Mouse (Mus musculus) hindbrain, embryonic 16.5 days (tissue): ENCODE data around the gene Myh7. TPM values are rescaled to one million over a fixed set of nuclear protein-coding genes. Genes with fewer than 3 reads are reported as not detected.

Experiments
- ATAC-seq: fragments of 200-750 bp; cut with Nextera tagmentation; 2 replicates; pipeline ENCODE4 v1.8.0; 2017; ENCODE audit warnings: moderate TSS enrichment, moderate library complexity
- H3K27ac ChIP-seq: fragments of 300-500 bp; sonication (generic); 2 replicates; pipeline ENCODE4 v1.5.1; 2014; ENCODE audit warnings: low read depth, mild to moderate bottlenecking, control low read depth, low read length, moderate library complexity
- H3K27me3 ChIP-seq: fragments of 300-500 bp; sonication (generic); replicated peaks from 2 replicates; pipeline ENCODE4 v1.6.1; 2014; ENCODE audit warnings: low read length; ENCODE audit not compliant: control insufficient read depth, insufficient read depth
- H3K36me3 ChIP-seq: fragments of 300-500 bp; sonication (generic); 2 replicates; pipeline ENCODE4 v1.6.1; 2014; ENCODE audit warnings: mild to moderate bottlenecking, low read length, moderate library complexity, mixed read lengths; ENCODE audit not compliant: control insufficient read depth, insufficient read depth
- H3K4me1 ChIP-seq: fragments of 300-500 bp; sonication (generic); 2 replicates; pipeline ENCODE4 v1.6.1; 2014; ENCODE audit warnings: low read depth, low read length; ENCODE audit not compliant: control insufficient read depth, insufficient read depth
- H3K4me2 ChIP-seq: fragments of 300-500 bp; sonication (generic); 2 replicates; pipeline ENCODE4 v1.6.1; 2014; ENCODE audit warnings: mild to moderate bottlenecking, low read length, control low read depth, moderate library complexity
- H3K4me3 ChIP-seq: fragments of 300-500 bp; sonication (generic); 2 replicates; pipeline ENCODE4 v1.5.1; 2014; ENCODE audit warnings: mild to moderate bottlenecking, low read length, control low read depth, moderate library complexity
- H3K9ac ChIP-seq: fragments of 300-500 bp; sonication (generic); 2 replicates; pipeline ENCODE4 v1.6.1; 2014; ENCODE audit warnings: low read depth, mild to moderate bottlenecking, control low read depth, low read length, moderate library complexity
- H3K9me3 ChIP-seq: fragments of 300-500 bp; sonication (generic); 2 replicates; pipeline ENCODE4 v1.6.1; 2014; ENCODE audit warnings: mild to moderate bottlenecking, low read length, moderate library complexity; ENCODE audit not compliant: control insufficient read depth
- WGBS: fragments of 180-500 bp; shearing (Covaris S2); extraction: QIAGEN DNeasy Blood & Tissue Kit; methylation state at CpG from one replicate; pipeline ENCODE4 v1.1.7; 2014; 5-methylcytosine and 5-hydroxymethylcytosine counted together
- polyA plus RNA-seq: library from polyadenylated mRNA; unstranded; fragments of >200 nt; fragmentation: Nextera tagmentation; extraction: Ambion mirVana; gene quantifications from 2 replicates; pipeline ENCODE4 v1.2.1, GENCODE M21; 2015

Myh7 gene
- polyA plus RNA-seq, 1 experiment from 2014 or later = 8.5 TPM

GRCm38 (mm10) chr14:55024236-55024635 is 29.8 kb upstream of the Myh7 start:
- peaks cover 19% of the 10 kb centered on the region for H3K36me3 ChIP-seq
- no peak overlapping the region for H3K9ac ChIP-seq
- no peaks in the 10 kb centered on the region for H3K9me3 ChIP-seq
- no peak overlapping the region for H3K27ac ChIP-seq
- 60% methylated on average over 7 of the region's 7 CpGs for WGBS
- ATAC-seq = peak; percentile 15; the same call in 1 of the 2 replicates
- H3K4me1 ChIP-seq = peaks cover 19% of the 10 kb centered on the region
- H3K4me3 ChIP-seq = no peak overlapping the region
- no peaks in the 10 kb centered on the region for H3K27me3 ChIP-seq
- no peak overlapping the region for H3K4me2 ChIP-seq

- 94% methylated on average over 15 of the region's 15 CpGs for whole genome bisulfite sequencing
- ATAC-seq = no peak
- peaks cover 19% of the 10 kb centered on the region for H3K36me3 ChIP-seq
Measured at GRCm38 (mm10) chr14:55023011-55023410, 28.6 kb upstream of the Myh7 start.

GRCm38 (mm10) chr14:55020394-55020793 is 26.0 kb upstream of the Myh7 start:
- WGBS = 33% methylated on average over 9 of the region's 9 CpGs

More at GRCm38 (mm10) chr14:55023011-55023410, 28.6 kb upstream of the Myh7 start:
- H3K4me2 ChIP-seq = no peak overlapping the region
- H3K4me1 ChIP-seq = peaks cover 7% of the 10 kb centered on the region; the same call in 1 of the 2 replicates
- H3K27ac ChIP-seq = no peak overlapping the region
- no peak overlapping the region for H3K9ac ChIP-seq
- H3K27me3 ChIP-seq = no peaks in the 10 kb centered on the region
- no peak overlapping the region for H3K4me3 ChIP-seq
- no peaks in the 10 kb centered on the region for H3K9me3 ChIP-seq

GRCm38 (mm10) chr14:55016876-55017275 is 22.4 kb upstream of the Myh7 start:
- Histone ChIP-seq H3K36me3 (peaks cover 4% of the 10 kb centered on the region), H3K9me3 (no peaks in the 10 kb centered on the region), H3K9ac (no peak overlapping the region), H3K4me1 (peaks cover 2% of the 10 kb centered on the region; the same call in 1 of the 2 replicates), H3K4me3 (no peak overlapping the region), H3K27ac (no peak overlapping the region), H3K4me2 (no peak overlapping the region), H3K27me3 (no peaks in the 10 kb centered on the region)
- ATAC-seq = no peak
- WGBS = 91% methylated on average over 16 of the region's 16 CpGs

More at GRCm38 (mm10) chr14:55020394-55020793, 26.0 kb upstream of the Myh7 start:
- H3K27ac ChIP-seq = no peak overlapping the region
- H3K4me1 ChIP-seq = peaks cover 2% of the 10 kb centered on the region; the same call in 1 of the 2 replicates
- H3K4me2 ChIP-seq = no peak overlapping the region
- peaks cover 19% of the 10 kb centered on the region for H3K36me3 ChIP-seq
- no peak overlapping the region for H3K4me3 ChIP-seq
- ATAC-seq = no peak
- H3K27me3 ChIP-seq = no peaks in the 10 kb centered on the region
- H3K9ac ChIP-seq = no peak overlapping the region
- H3K9me3 ChIP-seq = no peaks in the 10 kb centered on the region

GRCm38 (mm10) chr14:55015767-55016111 is 21.3 kb upstream of the Myh7 start:
- H3K4me2 ChIP-seq = peak overlapping the region; percentile 93
- no peaks in the 10 kb centered on the region for H3K9me3 ChIP-seq
- WGBS = under 1% methylated on average over 17 of the region's 17 CpGs
- no peaks in the 10 kb centered on the region for H3K27me3 ChIP-seq
- H3K27ac ChIP-seq = peak overlapping the region; percentile 75
- peak overlapping the region; percentile 83 for H3K4me3 ChIP-seq
- ATAC-seq = no peak
- H3K36me3 ChIP-seq = no peaks in the 10 kb centered on the region
- H3K4me1 ChIP-seq = peaks cover 2% of the 10 kb centered on the region; the same call in 1 of the 2 replicates
- H3K9ac ChIP-seq = peak overlapping the region; percentile 81

GRCm38 (mm10) chr14:55014991-55015766 is 20.8 kb upstream of the Myh7 start, which contains the start of gene Ngdn:
Gene Ngdn (plus strand): TSS chr14:55015454.
- ATAC-seq = peak; percentile 98
- Histone ChIP-seq H3K27me3 (no peaks in the 10 kb centered on the region), H3K27ac (peak within 1 kb of the TSS; percentile 92), H3K4me2 (peak within 1 kb of the TSS; percentile 93), H3K36me3 (no peaks in the 10 kb centered on the region), H3K4me3 (peak within 1 kb of the TSS; percentile 83), H3K9me3 (no peaks in the 10 kb centered on the region), H3K9ac (peak within 1 kb of the TSS; percentile 81), H3K4me1 (peaks cover 2% of the 10 kb centered on the region; the same call in 1 of the 2 replicates)
- 0% methylated on average over 36 of the region's 36 CpGs for WGBS

GRCm38 (mm10) chr14:55014591-55014990 is 20.2 kb upstream of the Myh7 start:
- Histone ChIP-seq H3K9me3 (no peaks in the 10 kb centered on the region), H3K4me2 (peak overlapping the region; percentile 70), H3K4me1 (peaks cover 2% of the 10 kb centered on the region; the same call in 1 of the 2 replicates), H3K4me3 (peak overlapping the region; percentile 48), H3K27me3 (no peaks in the 10 kb centered on the region), H3K9ac (peak overlapping the region; percentile 74), H3K27ac (peak overlapping the region; percentile 92), H3K36me3 (no peaks in the 10 kb centered on the region)
- ATAC-seq = peak; percentile 45
- under 1% methylated on average over 27 of the region's 27 CpGs for WGBS

GRCm38 (mm10) chr14:55011116-55011515 is 16.7 kb upstream of the Myh7 start:
- ATAC-seq = no peak

GRCm38 (mm10) chr14:55008417-55008816 is 14.0 kb upstream of the Myh7 start:
- Histone ChIP-seq H3K9me3 (no peaks in the 10 kb centered on the region), H3K4me1 (peaks cover 2% of the 10 kb centered on the region; the same call in 1 of the 2 replicates), H3K4me3 (no peak overlapping the region), H3K27me3 (no peaks in the 10 kb centered on the region), H3K27ac (no peak overlapping the region), H3K9ac (no peak overlapping the region), H3K4me2 (no peak overlapping the region), H3K36me3 (no peaks in the 10 kb centered on the region)
- WGBS = 75% methylated on average over 8 of the region's 8 CpGs
- no peak for ATAC-seq

More at GRCm38 (mm10) chr14:55011116-55011515, 16.7 kb upstream of the Myh7 start:
- H3K4me1 ChIP-seq = peaks cover 2% of the 10 kb centered on the region; the same call in 1 of the 2 replicates
- H3K27me3 ChIP-seq = no peaks in the 10 kb centered on the region
- H3K9ac ChIP-seq = no peak overlapping the region
- H3K36me3 ChIP-seq = no peaks in the 10 kb centered on the region
- H3K9me3 ChIP-seq = no peaks in the 10 kb centered on the region
- no peak overlapping the region for H3K4me3 ChIP-seq
- H3K27ac ChIP-seq = no peak overlapping the region
- 62% methylated on average over 4 of the region's 4 CpGs for WGBS
- H3K4me2 ChIP-seq = no peak overlapping the region
